Mouse (Mus musculus) left cerebral cortex, adult 18-20 months (tissue): Measurements from ENCODE around the gene Rundc1. TPM values are rescaled to one million over a fixed set of nuclear protein-coding genes. Genes with fewer than 3 reads are reported as not detected.

Experiments used
- microRNA-seq, 2 experiments: library from miRNA; unstranded; fragments of <30 nt; microRNA quantifications; one replicate each; pipeline ENCODE4 v1.2.0; 2021
- total RNA-seq, 2 experiments: library from RNA; stranded (reverse); gene quantifications; 2 replicates each; pipeline ENCODE4 v1.2.3; 2021

The Rundc1 gene
- total RNA-seq, 2 experiments from 2014 or later, result 40.9 to 46.9 TPM

Small RNAs within 50 kb of the gene (microRNA-seq; reads per million reads assigned to microRNA genes)
- gene Mir6929, result 0.99 to 2.7 reads per million in 2 experiments

Other genes with a start within 250 kb of the Rundc1 start
- under 1 TPM in 1 of 2 experiments, not detected in 1; 0.28 TPM for gene Ccr10, start 249.6 kb upstream of the Rundc1 start, total RNA-seq
- gene Ezh1, start 198.6 kb upstream of the Rundc1 start, total RNA-seq, result 10 to 100 TPM; 55.7 to 62.7 TPM
- gene Ramp2, start 179.1 kb upstream of the Rundc1 start, total RNA-seq, result 10 to 100 TPM; 31.4 to 37.8 TPM
- 10 to 100 TPM; 56.8 to 65.8 TPM for gene Vps25, start 171.4 kb upstream of the Rundc1 start, total RNA-seq
- 1 to 10 TPM; 7.0 to 8.8 TPM for gene Wnk4, start 164.5 kb upstream of the Rundc1 start, total RNA-seq
- under 1 TPM; 0.46 to 0.56 TPM for gene Cntd1, start 146.1 kb upstream of the Rundc1 start, total RNA-seq
- gene Coa3, start 146.0 kb upstream of the Rundc1 start, total RNA-seq, result 100 to 1,000 TPM; 103 to 112 TPM
- 100 to 1,000 TPM; 202 to 214 TPM for gene Becn1, start 122.8 kb upstream of the Rundc1 start, total RNA-seq
- 100 to 1,000 TPM; 128 to 131 TPM for gene Psme3, start 108.9 kb upstream of the Rundc1 start, total RNA-seq
- gene Aoc2, start 100.0 kb upstream of the Rundc1 start, total RNA-seq, result 1 to 10 TPM; 5.4 to 6.9 TPM
- under 1 TPM; 0.61 to 0.74 TPM for gene Aoc3, start 94.5 kb upstream of the Rundc1 start, total RNA-seq
- gene G6pc, start 57.5 kb upstream of the Rundc1 start, total RNA-seq, result not detected
- 10 to 100 TPM; 47.6 to 48.8 TPM for gene Aarsd1, start 7.5 kb upstream of the Rundc1 start, total RNA-seq
- 1 to 10 TPM; 8.2 to 8.6 TPM for gene Gm27029, start 289 bp upstream of the Rundc1 start, total RNA-seq
- gene Ptges3l, start 248 bp downstream of the Rundc1 start, total RNA-seq, result 1 to 10 TPM; 4.1 to 4.5 TPM
- gene Rpl27, start 17.2 kb downstream of the Rundc1 start, total RNA-seq, result 10 to 100 TPM; 51.0 to 52.1 TPM
- gene Ifi35, start 23.3 kb downstream of the Rundc1 start, total RNA-seq, result 1 to 10 TPM; 2.6 to 3.2 TPM
- gene Rnd2, start 39.9 kb downstream of the Rundc1 start, total RNA-seq, result 100 to 1,000 TPM; 158 to 161 TPM
- gene Vat1, start 41.1 kb downstream of the Rundc1 start, total RNA-seq, result 10 to 100 TPM; 37.9 to 44.5 TPM
- 1 to 10 TPM in 1 of 2 experiments, under 1 TPM in 1; 0.74 to 1.2 TPM for gene Brca1, start 126.9 kb downstream of the Rundc1 start, total RNA-seq
- gene Nbr1, start 127.1 kb downstream of the Rundc1 start, total RNA-seq, result 100 to 1,000 TPM; 135 to 198 TPM
- 1 to 10 TPM; 1.6 to 2.0 TPM for gene Tmem106a, start 157.2 kb downstream of the Rundc1 start, total RNA-seq
- gene Gm11634, start 174.2 kb downstream of the Rundc1 start, total RNA-seq, result not detected
- gene Rdm1, start 202.1 kb downstream of the Rundc1 start, total RNA-seq, result 10 to 100 TPM in 1 of 2 experiments, 1 to 10 TPM in 1; 9.0 to 11.0 TPM
- 10 to 100 TPM; 34.7 to 37.2 TPM for gene Arl4d, start 240.5 kb downstream of the Rundc1 start, total RNA-seq